Mouse (Mus musculus) kidney, adult 9 months (tissue): ENCODE measurements around the gene Klf9.
A peak's percentile ranks its signal among the peaks of the same experiment; 100 is the strongest.

ENCODE experiments used
- DNase-seq: peaks from one replicate; pipeline ENCODE4 v3.0.0; 2022

The Klf9 gene

GRCm38 (mm10) chr19:23140689-23141317, at the start of gene Klf9:
TSS of gene Klf9 (plus strand) at chr19:23141226.
- peak; percentile 99 for DNase-seq

DNA sequence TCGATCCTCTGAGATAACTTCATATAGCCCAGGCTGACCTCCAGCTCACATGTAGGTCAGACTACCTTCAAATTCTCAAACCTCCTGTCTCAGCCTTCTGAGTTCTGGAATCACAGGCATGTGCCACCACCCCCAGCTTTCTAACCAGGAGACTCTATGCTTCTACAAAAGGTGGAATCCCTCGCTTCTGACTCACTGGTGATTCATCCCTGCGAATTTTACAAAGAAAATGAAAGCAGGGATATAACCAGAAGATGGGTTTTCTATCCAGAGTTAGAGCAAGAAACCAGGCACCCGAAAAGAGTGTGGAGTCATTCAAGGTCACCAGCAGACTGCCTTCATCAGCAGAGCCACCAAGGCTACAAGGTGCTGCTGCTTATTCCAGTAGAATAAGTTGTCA, 49.4 kb upstream of the Klf9 start:
- no peak for DNase-seq

GRCm38 (mm10) chr19:23093548-23093947, 47.5 kb upstream of the Klf9 start:
- no peak for DNase-seq

- no peak for DNase-seq
Measured at GRCm38 (mm10) chr19:23094906-23095305, 46.1 kb upstream of the Klf9 start.

DNA sequence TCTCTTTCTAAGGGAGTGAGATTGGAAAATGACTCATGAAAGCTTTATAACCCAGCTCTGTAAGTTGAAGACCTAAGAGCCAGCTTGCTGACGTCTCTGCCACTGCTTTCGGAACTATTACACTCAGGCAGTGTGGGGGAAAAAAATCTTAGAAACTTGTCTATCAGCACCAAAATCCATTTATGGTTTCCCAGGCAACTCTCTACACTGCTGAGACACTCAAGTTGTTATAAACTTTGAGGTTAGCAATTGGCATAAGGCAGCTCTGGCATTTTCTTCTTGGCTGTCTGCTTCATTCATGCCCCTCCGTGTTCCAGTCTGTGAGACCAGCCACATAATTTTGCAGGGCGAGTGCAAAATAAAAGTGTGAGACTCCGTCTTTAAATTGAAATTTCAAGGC, 34.2 kb upstream of the Klf9 start:
- no peak for DNase-seq

- DNase-seq, result no peak
Measured at GRCm38 (mm10) chr19:23107335-23107734, 33.7 kb upstream of the Klf9 start.

DNA sequence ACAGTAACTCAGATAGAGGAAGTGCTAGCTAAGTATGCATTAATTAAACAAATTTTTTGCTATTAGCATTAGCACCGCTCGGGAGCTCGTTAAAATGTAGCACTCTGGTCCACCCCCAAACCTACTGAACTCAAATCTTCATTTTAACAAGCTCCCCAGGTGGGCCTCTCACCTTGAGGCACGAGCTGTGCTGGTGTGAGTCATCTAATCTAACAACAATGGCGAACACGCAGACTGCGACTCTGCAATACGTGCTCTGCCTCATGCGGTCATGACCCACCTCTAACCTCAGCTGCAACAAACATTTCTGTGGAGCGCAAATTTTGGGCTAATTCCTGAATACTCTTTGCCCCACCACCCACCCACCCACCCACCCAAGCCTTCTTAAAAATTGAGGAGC, 19.2 kb upstream of the Klf9 start:
- no peak for DNase-seq

GRCm38 (mm10) chr19:23124023-23124550, 16.9 kb upstream of the Klf9 start:
- no peak for DNase-seq

- DNase-seq, result peak; percentile 26
Measured at GRCm38 (mm10) chr19:23125227-23126150, 15.5 kb upstream of the Klf9 start.

GRCm38 (mm10) chr19:23129908-23130307, 11.1 kb upstream of the Klf9 start:
- DNase-seq, result no peak

- peak; percentile 23 for DNase-seq
Measured at GRCm38 (mm10) chr19:23132106-23132635, 8.9 kb upstream of the Klf9 start.

DNA sequence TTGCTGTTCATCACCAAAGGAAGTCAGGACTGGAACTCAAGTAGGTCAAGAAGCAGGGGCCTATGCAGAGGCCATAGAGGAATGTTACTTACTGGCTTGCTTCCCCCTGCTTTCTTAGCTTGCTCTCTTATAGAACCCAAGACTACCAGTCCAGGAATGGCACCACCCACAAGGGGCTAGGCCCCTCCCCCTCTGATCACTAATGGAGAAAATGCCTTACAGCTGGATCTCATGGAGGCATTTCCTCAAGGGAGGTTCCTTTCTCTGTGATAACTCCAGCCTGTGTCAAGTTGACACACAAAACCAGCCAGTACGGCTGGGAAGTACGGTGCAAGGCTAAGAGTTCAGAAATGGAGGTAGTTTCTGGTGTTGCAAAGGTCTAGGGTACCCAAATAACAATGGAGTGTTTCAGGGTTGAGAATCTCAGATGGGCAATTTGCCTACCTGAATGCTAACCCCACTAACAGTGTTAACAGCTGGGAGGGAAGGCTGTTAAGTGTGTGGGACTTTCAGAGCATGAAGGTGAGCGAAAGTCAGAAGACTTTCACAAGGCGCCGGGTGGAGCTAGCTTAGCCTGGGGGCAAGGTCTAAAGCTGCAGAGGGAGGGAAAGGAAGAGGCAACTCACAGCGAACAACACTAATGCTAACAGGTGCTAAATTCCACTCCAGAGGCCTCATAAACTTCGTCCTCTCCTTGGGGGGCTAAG, 8.2 kb upstream of the Klf9 start:
- DNase-seq, result peak; percentile 95

- DNase-seq, result no peak
Measured at GRCm38 (mm10) chr19:23133427-23134094, 7.5 kb upstream of the Klf9 start.

- DNase-seq, result peak; percentile 95
Measured at GRCm38 (mm10) chr19:23134095-23134440, 7.0 kb upstream of the Klf9 start.

- DNase-seq, result peak; percentile 94
Measured at GRCm38 (mm10) chr19:23134441-23135301, 6.4 kb upstream of the Klf9 start.

GRCm38 (mm10) chr19:23135349-23136201, 5.5 kb upstream of the Klf9 start:
- DNase-seq, result peak; percentile 98

DNA sequence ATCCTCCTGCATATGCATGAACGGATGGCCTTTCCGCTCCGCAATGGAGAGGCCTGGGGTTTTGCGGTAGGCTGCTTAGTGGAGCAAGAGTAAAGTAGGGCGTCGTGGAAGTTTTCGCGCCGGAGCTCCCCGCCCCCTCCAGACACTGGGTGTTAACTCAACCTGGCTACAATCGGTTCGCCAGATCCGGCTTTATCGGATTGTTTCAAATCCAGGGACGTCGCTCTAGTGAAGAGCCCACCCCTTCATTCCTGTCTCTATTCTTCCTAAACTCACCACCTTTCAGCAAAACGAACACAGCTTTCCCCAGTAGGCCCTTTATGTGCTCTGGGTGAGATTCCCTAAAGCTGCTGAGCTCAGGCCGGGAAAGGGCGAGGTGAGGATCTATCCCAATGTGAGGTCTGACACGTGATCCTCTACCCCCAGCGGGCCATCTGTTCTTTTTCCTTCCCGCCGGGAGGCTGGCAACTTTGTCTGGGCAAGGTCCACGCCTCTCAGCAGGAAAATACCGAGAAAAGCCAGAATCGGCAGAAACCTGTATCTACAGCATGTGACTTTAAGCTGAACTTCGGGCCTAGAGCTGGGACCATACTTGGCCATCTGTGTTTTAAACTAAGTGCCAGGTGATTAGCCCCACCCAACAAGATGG, 4.7 kb upstream of the Klf9 start:
- peak; percentile 97 for DNase-seq

- DNase-seq, result peak; percentile 26
Measured at GRCm38 (mm10) chr19:23137295-23137694, 3.7 kb upstream of the Klf9 start.

- peak; percentile 89 for DNase-seq
Measured at GRCm38 (mm10) chr19:23139756-23140470, 1.1 kb upstream of the Klf9 start.
